ENCODE assay signal across 8 mouse cellular contexts in genomic region chr9:77806842-77807668, GRCm38 (mm10). TPM values are rescaled to one million over a fixed set of nuclear protein-coding genes. Genes with fewer than 3 reads are reported as not detected.
A peak's percentile ranks its signal among the peaks of the same experiment; 100 is the strongest.
DNase-seq lines count a peak whose midpoint lies in the region; ATAC-seq lines count a peak whose summit lies in the region.

No protein-coding gene starts in this region.

- intact Hi-C loops in gastrocnemius, postnatal 14 days (cut with DNase I; ENCODE audit: low total_unique reads): loop anchor here (5.0 kb wide), 1 partner anchor 200 kb away; no protein-coding TSS in a partner anchor
- intact Hi-C loops in left cerebral cortex, postnatal 10 days (cut with DNase I): loop anchor here (2.0 to 5.0 kb wide), 2 partner anchors 110 to 200 kb away; partner anchors contain the start of gene Elovl5

- DNase-seq in adipocyte (ENCODE audit: low spot score): peak; percentile 84
- peak; percentile 89 for DNase-seq in embryo, embryonic 10 days (ENCODE audit: low spot score)
- DNase-seq in gastrocnemius, postnatal 14 days: peak; percentile 74
- peak; percentile 78 to 80 for DNase-seq in left cerebral cortex, postnatal 10 days (ENCODE audit: extremely low spot score in 1 of 2, low spot score in 2 of 2)
- DNase-seq in right cerebral cortex, postnatal 25 days: peak; percentile 69
- DNase-seq in urinary bladder, postnatal 4 days (ENCODE audit: low spot score in 2 of 2): peak; percentile 72 to 86

- ATAC-seq in inflammation-experienced regulatory T-cells, adult 6 months: peak; percentile 93
- ATAC-seq in megakaryocyte-erythroid progenitor cell, adult 5-6 weeks (replicated peaks; ENCODE audit: low FRiP score, low TSS enrichment, poor library complexity, severe bottlenecking): peak; percentile 89

RNA-seq across cellular contexts. Expression of gene Gclc, which starts 52.7 kb away (rescaled TPM):
- 1 to 10 TPM; 4.3 to 5.0 TPM for total RNA-seq in gastrocnemius, postnatal 14 days (2021)
- 10 to 100 TPM in 2 of 3 experiments, 1 to 10 TPM in 1; 7.6 to 11.1 (median 10.8) TPM for polyA plus RNA-seq in inflammation-experienced regulatory T-cells, adult 6 months (2017; shearing (Covaris generic))
- total RNA-seq in left cerebral cortex, postnatal 10 days (2021): 10 to 100 TPM; 32.1 to 32.7 TPM
- total RNA-seq in megakaryocyte-erythroid progenitor cell, adult 5-6 weeks (2014; fragmentation: Nextera tagmentation): 73.3 and 88.4 TPM in 2 replicates
- 74.4 and 85.9 TPM in 2 replicates for total RNA-seq in megakaryocyte-erythroid progenitor cell, adult 5-6 weeks (2017)

Comparison
In these comparisons a context has a peak if more than half of its experiments do, and no peak if none do; other contexts are left out.
1. Peak in every context shown above with its lines: DNase-seq and ATAC-seq.
2. RNA of gene Gclc, which starts 52.7 kb away (total RNA-seq): 73.3 to 88.4 TPM in megakaryocyte-erythroid progenitor cell, adult 5-6 weeks and 32.1 to 32.7 TPM in left cerebral cortex, postnatal 10 days; 4.3 to 5.0 TPM in gastrocnemius, postnatal 14 days; every median in the first group is over 4 times any median in the second.